Mouse (Mus musculus) megakaryocyte, embryonic 14.5 days (primary cell): ENCODE results near the gene H2-Aa. TPM values are rescaled to one million over a fixed set of nuclear protein-coding genes. Genes with fewer than 3 reads are reported as not detected.
"Not testable (repeated sequence)": the region's sequence is repeated elsewhere in the genome, so short reads cannot be mapped to it uniquely, and the experiment has no call there.

ENCODE experiments used
- H3K27me3 ChIP-seq: replicated peaks from 2 replicates; pipeline ENCODE3; 2012; ENCODE audit warnings: inconsistent platforms
- H3K36me3 ChIP-seq: replicated peaks from 2 replicates; pipeline ENCODE3; 2012; ENCODE audit warnings: low read length, inconsistent platforms, mixed read lengths
- H3K4me1 ChIP-seq: 2 replicates; pipeline ENCODE4 v1.6.1; 2012; ENCODE audit warnings: inconsistent platforms
- H3K4me3 ChIP-seq: replicated peaks from 2 replicates; pipeline ENCODE3; 2012; ENCODE audit warnings: moderate library complexity, mild to moderate bottlenecking, inconsistent platforms
- H3K9me3 ChIP-seq: 2 replicates; pipeline ENCODE4 v1.6.1; 2012; ENCODE audit warnings: inconsistent platforms
- FLI1 ChIP-seq: IDR thresholded peaks from 2 replicates; pipeline ENCODE4 v1.6.1; 2012; ENCODE audit warnings: low read length, inconsistent platforms, mixed read lengths
- GATA1 ChIP-seq: IDR thresholded peaks from 3 replicates; pipeline ENCODE4 v1.6.1; 2012; ENCODE audit warnings: mixed read lengths, low read length, inconsistent platforms, borderline replicate concordance
- polyA plus RNA-seq: library from polyadenylated mRNA; stranded (reverse); fragments of >175 nt; gene quantifications from 2 replicates; pipeline ENCODE4 v1.2.3, GENCODE M21; 2012; ENCODE audit warnings: low replicate concordance; ENCODE audit not compliant: insufficient read depth

The H2-Aa gene
- polyA plus RNA-seq, 1 experiment = 0.64 TPM

DNA sequence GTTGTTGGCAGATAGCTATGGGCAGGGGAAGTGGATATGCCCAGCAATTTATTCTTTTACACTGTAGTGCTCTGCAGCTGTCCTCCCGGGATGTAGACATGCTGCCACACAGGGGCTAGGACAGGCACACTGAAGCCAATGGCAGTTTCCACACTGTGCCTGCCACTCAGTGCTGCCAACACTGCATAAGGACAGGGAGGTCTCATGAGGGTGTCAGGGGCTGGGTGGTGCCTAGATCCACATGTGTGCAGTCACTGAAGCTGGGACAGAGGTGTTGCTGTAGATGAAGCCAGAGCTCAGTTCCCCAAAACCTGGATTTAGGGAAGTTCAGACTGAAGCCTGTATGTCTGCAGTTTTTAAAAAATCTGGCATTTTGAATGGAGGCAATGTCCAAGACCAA is 24.6 kb upstream of the H2-Aa start:
- peaks cover 10% of the 10 kb centered on the region for H3K27me3 ChIP-seq
- peaks cover 40% of the 10 kb centered on the region for H3K4me1 ChIP-seq
- peaks cover 11% of the 10 kb centered on the region for H3K9me3 ChIP-seq
- H3K36me3 ChIP-seq = no peaks in the 10 kb centered on the region
- no peak overlapping the region for H3K4me3 ChIP-seq
- TF ChIP-seq GATA1 = no peak
- no peak for TF ChIP-seq FLI1

DNA sequence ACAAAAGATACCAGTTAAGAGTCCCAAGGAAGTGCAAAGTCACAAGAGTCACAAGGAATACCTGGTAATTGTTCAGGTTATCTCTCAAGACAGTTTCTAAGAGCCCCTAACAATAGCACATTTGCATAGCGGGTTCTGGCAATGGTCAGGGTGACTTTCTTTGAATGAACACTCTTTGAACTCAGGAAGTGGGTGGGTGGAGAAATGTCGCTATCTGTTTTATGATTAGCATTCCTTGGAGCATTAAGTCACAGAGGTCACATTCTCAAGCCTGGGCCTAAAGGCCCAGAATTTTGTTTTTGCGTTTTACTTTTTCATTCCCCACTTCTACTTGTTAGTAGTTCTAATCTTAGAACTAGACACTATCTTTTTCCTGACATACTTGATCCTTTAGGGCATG is 22.9 kb upstream of the H2-Aa start:
- H3K4me1 ChIP-seq = peaks cover 40% of the 10 kb centered on the region
- H3K4me3 ChIP-seq, H3K36me3 ChIP-seq, H3K27me3 ChIP-seq: not testable (repeated sequence)
- H3K9me3 ChIP-seq = peaks cover 11% of the 10 kb centered on the region

DNA sequence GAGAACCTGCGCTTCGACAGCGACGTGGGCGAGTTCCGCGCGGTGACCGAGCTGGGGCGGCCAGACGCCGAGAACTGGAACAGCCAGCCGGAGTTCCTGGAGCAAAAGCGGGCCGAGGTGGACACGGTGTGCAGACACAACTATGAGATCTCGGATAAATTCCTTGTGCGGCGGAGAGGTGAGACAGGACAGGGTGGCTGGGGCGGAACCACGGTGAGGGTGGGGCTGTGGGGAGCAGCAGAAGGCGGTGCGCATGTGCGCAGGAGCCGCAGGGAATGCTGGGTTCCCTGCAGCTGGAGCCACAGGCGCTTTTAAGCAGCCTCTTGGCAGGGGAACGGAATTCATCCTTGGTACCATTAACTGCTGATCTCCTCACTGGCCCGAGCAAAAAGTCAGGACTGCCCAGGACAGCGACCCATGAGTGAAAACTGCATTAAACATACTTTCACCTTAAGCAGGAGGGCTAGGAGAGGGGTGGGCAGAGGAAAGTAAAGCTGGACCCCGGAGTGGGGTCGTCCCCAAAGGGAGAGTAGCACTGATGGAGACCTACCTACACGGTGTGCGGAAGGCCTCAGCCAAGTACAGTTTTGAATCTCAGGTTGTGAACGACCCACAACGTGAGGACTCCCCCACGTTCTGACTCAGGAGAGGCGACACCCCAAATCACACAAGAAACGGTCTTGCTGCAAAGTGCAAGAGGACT is 22.2 kb upstream of the H2-Aa start:
- peak overlapping the region; percentile 86 for H3K4me3 ChIP-seq
- no peak for TF ChIP-seq GATA1
- TF ChIP-seq FLI1 = no peak
- H3K9me3 ChIP-seq = peaks cover 11% of the 10 kb centered on the region
- peaks cover 10% of the 10 kb centered on the region for H3K27me3 ChIP-seq
- H3K4me1 ChIP-seq = peaks cover 38% of the 10 kb centered on the region
- H3K36me3 ChIP-seq = no peaks in the 10 kb centered on the region

DNA sequence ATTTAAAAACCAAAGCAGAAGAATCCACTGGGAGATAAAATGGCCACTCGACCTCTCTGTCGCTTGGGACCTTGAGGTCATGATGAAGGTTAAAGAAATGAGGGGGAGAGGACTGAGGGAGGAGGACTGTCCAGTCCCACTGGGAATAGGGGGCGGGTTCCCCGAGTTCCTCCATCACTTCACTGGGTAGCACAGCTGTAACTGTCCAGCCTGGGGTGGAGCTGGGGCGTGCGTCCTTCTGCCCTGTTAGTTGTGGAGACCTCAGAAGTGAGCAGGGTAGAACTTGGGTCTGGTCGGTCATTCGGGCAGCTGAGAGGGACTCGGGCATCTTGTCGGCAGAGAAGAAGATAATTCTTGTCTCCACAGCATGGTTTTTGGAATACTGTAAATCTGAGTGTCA is 21.6 kb upstream of the H2-Aa start:
- Histone ChIP-seq H3K27me3 (peaks cover 5% of the 10 kb centered on the region), H3K36me3 (no peaks in the 10 kb centered on the region), H3K4me3 (peak overlapping the region; percentile 86), H3K9me3 (peaks cover 11% of the 10 kb centered on the region), H3K4me1 (peaks cover 37% of the 10 kb centered on the region)
- no peak for TF ChIP-seq FLI1
- TF ChIP-seq GATA1 = no peak

DNA sequence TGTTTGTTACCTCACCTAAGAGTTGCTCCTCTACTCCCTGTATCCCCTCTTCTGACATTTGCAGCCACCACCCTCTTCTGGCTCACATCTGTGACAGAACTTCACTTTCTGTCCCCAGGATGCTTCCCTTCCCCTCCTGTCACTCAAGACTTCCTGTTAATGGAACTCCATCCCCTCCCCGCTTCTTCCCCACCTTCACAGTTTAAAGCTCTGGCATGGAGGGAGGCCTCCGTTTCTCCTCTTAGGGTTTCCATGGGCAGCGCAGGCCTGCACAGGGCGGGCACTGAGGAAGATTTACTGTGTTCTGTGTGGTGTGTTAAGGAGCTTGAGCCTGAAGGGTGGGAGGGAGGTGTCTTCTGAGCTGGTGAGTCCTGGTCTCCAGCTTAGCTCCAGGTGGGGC is 20.5 kb upstream of the H2-Aa start:
- no peaks in the 10 kb centered on the region for H3K36me3 ChIP-seq
- H3K4me3 ChIP-seq = no peak overlapping the region
- no peak for TF ChIP-seq GATA1
- no peak for TF ChIP-seq FLI1
- peaks cover 34% of the 10 kb centered on the region for H3K4me1 ChIP-seq
- peaks cover 11% of the 10 kb centered on the region for H3K9me3 ChIP-seq
- H3K27me3 ChIP-seq = no peaks in the 10 kb centered on the region

DNA sequence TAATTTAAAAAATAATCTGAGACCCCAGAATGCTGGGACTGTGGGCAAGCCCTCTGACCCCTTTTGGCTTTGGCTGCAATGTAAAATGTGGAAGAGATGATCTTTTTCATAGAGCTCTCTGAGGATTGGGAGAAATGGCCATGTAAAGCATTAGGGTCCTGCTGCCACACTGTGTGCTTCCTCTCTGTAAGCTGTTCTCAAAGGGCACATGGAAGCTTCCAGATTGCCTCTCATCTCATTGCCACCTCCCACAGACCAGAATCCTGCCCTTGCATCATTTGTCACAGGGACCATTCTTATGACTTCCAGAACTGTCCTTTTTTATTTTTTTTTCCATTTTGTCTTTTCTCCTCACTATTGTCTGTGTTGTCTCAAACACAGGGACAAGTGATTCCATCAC is 19.6 kb upstream of the H2-Aa start:
- H3K4me1 ChIP-seq = peaks cover 33% of the 10 kb centered on the region
- TF ChIP-seq FLI1 (no peak), GATA1 (no peak)
- peaks cover 11% of the 10 kb centered on the region for H3K9me3 ChIP-seq
- no peaks in the 10 kb centered on the region for H3K27me3 ChIP-seq
- no peak overlapping the region for H3K4me3 ChIP-seq
- no peaks in the 10 kb centered on the region for H3K36me3 ChIP-seq

DNA sequence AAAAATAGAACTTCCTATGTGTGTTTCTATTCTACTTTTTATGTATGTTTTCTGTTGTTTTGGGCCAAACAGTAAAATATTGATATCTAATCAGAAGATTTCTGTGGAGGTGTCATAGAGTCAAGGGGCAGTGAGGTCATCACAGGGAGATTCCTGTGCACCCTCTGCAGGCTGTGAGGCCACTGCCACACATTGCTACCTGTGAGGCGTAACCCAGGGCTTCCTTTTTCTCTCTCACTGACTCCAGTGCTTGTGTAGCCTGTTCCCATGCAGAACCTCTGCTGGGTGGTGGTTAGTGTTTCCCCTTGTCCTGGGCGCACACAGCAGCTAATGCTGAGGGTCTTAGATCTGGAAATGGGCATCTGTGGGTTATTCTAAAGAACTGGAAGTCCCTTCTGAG is 18.8 kb upstream of the H2-Aa start:
- peaks cover 30% of the 10 kb centered on the region for H3K4me1 ChIP-seq
- no peaks in the 10 kb centered on the region for H3K36me3 ChIP-seq
- H3K9me3 ChIP-seq = peaks cover 11% of the 10 kb centered on the region
- H3K27me3 ChIP-seq = peaks cover 2% of the 10 kb centered on the region
- H3K4me3 ChIP-seq = peak overlapping the region; percentile 46
- TF ChIP-seq GATA1 (no peak), FLI1 (no peak)

DNA sequence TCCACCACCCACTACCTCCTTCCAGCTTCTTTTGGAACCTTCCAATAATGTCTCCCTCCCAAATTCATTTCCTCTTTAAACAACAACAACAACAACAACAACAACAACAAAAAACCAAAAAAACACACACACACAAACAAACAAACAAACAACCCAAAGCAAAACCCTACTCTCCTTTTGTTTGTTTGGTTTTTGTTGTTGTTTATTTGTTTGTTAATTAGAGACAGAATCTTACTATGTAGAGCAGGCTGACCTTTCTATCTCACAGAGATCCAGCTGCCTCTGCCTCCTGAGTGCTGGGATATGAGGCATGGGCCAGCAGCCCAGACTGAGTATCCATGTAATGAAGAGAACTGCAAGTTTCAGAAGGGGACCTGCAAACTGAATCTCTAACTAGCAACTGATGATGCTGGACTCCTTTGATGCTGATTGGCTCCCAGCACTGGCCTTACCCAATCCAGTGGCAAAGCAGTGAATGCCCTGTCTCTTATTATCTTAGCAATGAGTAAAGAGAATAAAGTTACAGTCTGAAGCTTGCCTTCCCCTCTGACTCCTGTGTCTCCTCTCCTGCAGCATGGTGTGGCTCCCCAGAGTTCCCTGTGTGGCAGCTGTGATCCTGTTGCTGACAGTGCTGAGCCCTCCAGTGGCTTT is 17.9 kb upstream of the H2-Aa start, which contains the start of gene H2-Eb1:
Gene H2-Eb1 (plus strand): TSS at position 488 of the 651 bp plus-strand sequence.
- Histone ChIP-seq H3K4me3 (peak within 1 kb of the TSS; percentile 46), H3K4me1 (peaks cover 33% of the 10 kb centered on the region), H3K27me3 (peaks cover 4% of the 10 kb centered on the region), H3K9me3 (peaks cover 11% of the 10 kb centered on the region), H3K36me3 (no peaks in the 10 kb centered on the region)
- TF ChIP-seq GATA1 = no peak
- no peak for TF ChIP-seq FLI1

DNA sequence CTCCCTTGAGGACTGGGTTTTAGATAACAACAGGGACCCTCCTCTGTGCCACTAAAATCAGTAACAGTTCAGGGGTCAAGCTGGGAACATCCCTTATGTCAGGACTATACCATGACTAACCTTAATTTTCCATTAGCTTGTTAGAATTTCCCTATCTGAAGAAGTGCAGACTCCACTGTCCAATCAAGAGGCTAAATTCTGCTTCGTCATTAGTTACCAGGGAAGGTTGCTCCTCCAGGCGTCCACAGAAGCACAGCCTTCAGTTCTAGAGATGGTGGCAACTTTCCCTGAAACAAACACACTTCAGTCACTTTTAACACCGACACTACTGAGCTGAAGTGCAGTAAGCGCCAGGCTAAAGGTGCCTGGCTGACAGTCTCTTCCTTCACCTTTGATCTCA is 17.1 kb upstream of the H2-Aa start:
- H3K4me3 ChIP-seq = no peak overlapping the region
- peaks cover 4% of the 10 kb centered on the region for H3K27me3 ChIP-seq
- peaks cover 7% of the 10 kb centered on the region for H3K9me3 ChIP-seq
- peaks cover 33% of the 10 kb centered on the region for H3K4me1 ChIP-seq
- TF ChIP-seq FLI1 = no peak
- no peak for TF ChIP-seq GATA1
- H3K36me3 ChIP-seq = no peaks in the 10 kb centered on the region

DNA sequence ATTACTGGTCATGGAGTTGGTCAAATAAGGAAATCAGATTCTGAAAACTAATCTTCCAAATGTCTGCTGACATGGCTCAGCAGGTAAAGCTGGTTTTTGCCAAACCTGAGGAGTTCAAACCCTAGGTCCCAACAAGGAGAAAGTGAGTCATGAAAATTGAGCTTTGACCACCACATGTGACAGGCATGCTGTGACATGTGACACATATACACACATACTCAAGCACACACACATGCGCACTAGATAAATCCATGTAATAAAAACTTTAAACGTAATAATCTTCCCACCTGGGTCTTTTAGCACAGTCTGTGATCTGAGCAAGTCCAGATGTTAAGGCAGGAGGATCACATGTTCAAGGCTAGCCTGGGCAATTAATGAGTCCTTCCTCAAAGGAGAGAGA is 16.2 kb upstream of the H2-Aa start:
- peaks cover 33% of the 10 kb centered on the region for H3K4me1 ChIP-seq
- peaks cover 4% of the 10 kb centered on the region for H3K27me3 ChIP-seq
- TF ChIP-seq FLI1 = no peak
- TF ChIP-seq GATA1 = no peak
- H3K36me3 ChIP-seq = no peaks in the 10 kb centered on the region
- H3K9me3 ChIP-seq = no peaks in the 10 kb centered on the region
- no peak overlapping the region for H3K4me3 ChIP-seq
